Mouse (Mus musculus): ENCODE measurements around the gene Hras. TPM values are rescaled to one million over a fixed set of nuclear protein-coding genes. Genes with fewer than 3 reads are reported as not detected.

Hras gene
- polyA plus RNA-seq, 1 experiment from 2014 or later, result 103 TPM

- 92% methylated on average over 1 of the region's 1 CpGs for WGBS
- no peak for ATAC-seq (ENCODE audit: low FRiP score)
Observed at GRCm38 (mm10) chr7:141219558-141220099, 25.8 kb upstream of the Hras start.

GRCm38 (mm10) chr7:141218557-141219133 lies 24.8 kb upstream of the Hras start:
- Histone ChIP-seq H3K4me1 (peaks cover 45% of the 10 kb centered on the region), H3K9ac (no peak overlapping the region), H3K27ac (no peak overlapping the region), H3K36me3 (peaks cover 21% of the 10 kb centered on the region), H3K9me3 (replicated peaks) (no peaks in the 10 kb centered on the region), H3K4me2 (replicated peaks) (no peak overlapping the region), H3K4me3 (no peak overlapping the region), H3K27me3 (no peaks in the 10 kb centered on the region)
- ATAC-seq (ENCODE audit: low FRiP score), result no peak
- 94% methylated on average over 5 of the region's 5 CpGs for WGBS

More at GRCm38 (mm10) chr7:141219558-141220099, 25.8 kb upstream of the Hras start:
- H3K9me3 ChIP-seq (replicated peaks), result no peaks in the 10 kb centered on the region
- no peaks in the 10 kb centered on the region for H3K27me3 ChIP-seq
- H3K4me1 ChIP-seq, result peaks cover 39% of the 10 kb centered on the region
- no peak overlapping the region for H3K9ac ChIP-seq
- H3K4me3 ChIP-seq, result no peak overlapping the region
- no peak overlapping the region for H3K4me2 ChIP-seq (replicated peaks)
- no peak overlapping the region for H3K27ac ChIP-seq
- H3K36me3 ChIP-seq, result peaks cover 21% of the 10 kb centered on the region

- ATAC-seq (ENCODE audit: low FRiP score), result no peak
- Histone ChIP-seq H3K36me3 (peaks cover 21% of the 10 kb centered on the region), H3K27me3 (no peaks in the 10 kb centered on the region), H3K4me3 (no peak overlapping the region), H3K9ac (no peak overlapping the region), H3K27ac (no peak overlapping the region), H3K4me1 (peaks cover 46% of the 10 kb centered on the region), H3K9me3 (replicated peaks) (no peaks in the 10 kb centered on the region), H3K4me2 (replicated peaks) (no peak overlapping the region)
- 84% methylated on average over 3 of the region's 3 CpGs for WGBS
Observed at GRCm38 (mm10) chr7:141218141-141218540, 24.3 kb upstream of the Hras start.

- H3K9ac ChIP-seq, result peak overlapping the region; percentile 18; the same call in 1 of the 2 replicates
- peaks cover 42% of the 10 kb centered on the region for H3K4me1 ChIP-seq
- H3K4me2 ChIP-seq (replicated peaks), result no peak overlapping the region
- H3K4me3 ChIP-seq, result no peak overlapping the region
- no peak for ATAC-seq (ENCODE audit: low FRiP score)
- no peak overlapping the region for H3K27ac ChIP-seq
- H3K36me3 ChIP-seq, result peaks cover 21% of the 10 kb centered on the region
- WGBS, result 88% methylated on average over 17 of the region's 17 CpGs
- H3K9me3 ChIP-seq (replicated peaks), result no peaks in the 10 kb centered on the region
- H3K27me3 ChIP-seq, result no peaks in the 10 kb centered on the region
Observed at GRCm38 (mm10) chr7:141217343-141218013, 23.7 kb upstream of the Hras start.

GRCm38 (mm10) chr7:141216894-141217293 lies 23.1 kb upstream of the Hras start:
- WGBS, result 85% methylated on average over 11 of the region's 11 CpGs
- ATAC-seq (ENCODE audit: low FRiP score), result no peak
- peaks cover 36% of the 10 kb centered on the region for H3K4me1 ChIP-seq
- H3K4me3 ChIP-seq, result peak overlapping the region; percentile 76
- peaks cover 21% of the 10 kb centered on the region for H3K36me3 ChIP-seq
- no peak overlapping the region for H3K27ac ChIP-seq
- H3K9ac ChIP-seq, result peak overlapping the region; percentile 79; the same call in 1 of the 2 replicates
- H3K4me2 ChIP-seq (replicated peaks), result peak overlapping the region; percentile 94
- H3K27me3 ChIP-seq, result no peaks in the 10 kb centered on the region
- H3K9me3 ChIP-seq (replicated peaks), result no peaks in the 10 kb centered on the region

- WGBS, result under 1% methylated on average over 42 of the region's 42 CpGs
Observed at GRCm38 (mm10) chr7:141215880-141216733, 22.3 kb upstream of the Hras start.

GRCm38 (mm10) chr7:141215101-141215879 lies 21.5 kb upstream of the Hras start, which contains the start of gene Rassf7:
Gene Rassf7, plus strand, starts transcription at chr7:141215860.
- Histone ChIP-seq H3K27me3 (no peaks in the 10 kb centered on the region), H3K27ac (peak within 1 kb of the TSS; percentile 96), H3K4me3 (peak within 1 kb of the TSS; percentile 76), H3K4me2 (replicated peaks) (peak within 1 kb of the TSS; percentile 94), H3K9me3 (replicated peaks) (no peaks in the 10 kb centered on the region), H3K9ac (peak within 1 kb of the TSS; percentile 79), H3K36me3 (peaks cover 21% of the 10 kb centered on the region), H3K4me1 (peaks cover 29% of the 10 kb centered on the region)
- ATAC-seq (ENCODE audit: low FRiP score), result peak; percentile 96
- WGBS, result under 1% methylated on average over 39 of the region's 41 CpGs

More at GRCm38 (mm10) chr7:141215880-141216733, 22.3 kb upstream of the Hras start:
- Histone ChIP-seq H3K4me2 (replicated peaks) (peak overlapping the region; percentile 94), H3K27ac (peak overlapping the region; percentile 96), H3K9ac (peak overlapping the region; percentile 79), H3K4me3 (peak overlapping the region; percentile 76), H3K9me3 (replicated peaks) (no peaks in the 10 kb centered on the region), H3K27me3 (no peaks in the 10 kb centered on the region), H3K36me3 (peaks cover 21% of the 10 kb centered on the region), H3K4me1 (peaks cover 34% of the 10 kb centered on the region)
- peak; percentile 70 for ATAC-seq (ENCODE audit: low FRiP score)

GRCm38 (mm10) chr7:141214310-141214709 lies 20.5 kb upstream of the Hras start:
- Histone ChIP-seq H3K4me1 (peaks cover 29% of the 10 kb centered on the region), H3K9ac (no peak overlapping the region; the same call in 1 of the 2 replicates), H3K4me2 (replicated peaks) (peak overlapping the region; percentile 94; the same call in 1 of the 2 replicates), H3K9me3 (replicated peaks) (no peaks in the 10 kb centered on the region), H3K4me3 (no peak overlapping the region), H3K36me3 (peaks cover 20% of the 10 kb centered on the region), H3K27ac (peak overlapping the region; percentile 96), H3K27me3 (no peaks in the 10 kb centered on the region)
- 76% methylated on average over 3 of the region's 3 CpGs for WGBS
- ATAC-seq (ENCODE audit: low FRiP score), result no peak

- WGBS, result 93% methylated on average over 11 of the region's 11 CpGs
- H3K27ac ChIP-seq, result peak within 1 kb of the TSS; percentile 96
Observed at GRCm38 (mm10) chr7:141213605-141214235, 19.9 kb upstream of the Hras start, which contains the start of gene Lmntd2. Gene Lmntd2, minus strand, starts transcription at chr7:141214080.

GRCm38 (mm10) chr7:141213133-141213532 lies 19.3 kb upstream of the Hras start:
- no peak for ATAC-seq (ENCODE audit: low FRiP score)
- H3K4me3 ChIP-seq, result no peak overlapping the region
- 91% methylated on average over 3 of the region's 3 CpGs for WGBS
- no peak overlapping the region for H3K9ac ChIP-seq
- no peak overlapping the region for H3K4me2 ChIP-seq (replicated peaks)
- H3K4me1 ChIP-seq, result peaks cover 29% of the 10 kb centered on the region
- H3K27me3 ChIP-seq, result no peaks in the 10 kb centered on the region
- H3K36me3 ChIP-seq, result peaks cover 9% of the 10 kb centered on the region
- H3K9me3 ChIP-seq (replicated peaks), result no peaks in the 10 kb centered on the region
- H3K27ac ChIP-seq, result no peak overlapping the region

More at GRCm38 (mm10) chr7:141213605-141214235, 19.9 kb upstream of the Hras start, which contains the start of gene Lmntd2:
- Histone ChIP-seq H3K4me3 (peak within 1 kb of the TSS; percentile 76), H3K4me2 (replicated peaks) (peak within 1 kb of the TSS; percentile 94), H3K9me3 (replicated peaks) (no peaks in the 10 kb centered on the region), H3K36me3 (peaks cover 14% of the 10 kb centered on the region), H3K9ac (peak within 1 kb of the TSS; percentile 76), H3K27me3 (no peaks in the 10 kb centered on the region), H3K4me1 (peaks cover 29% of the 10 kb centered on the region)
- no peak for ATAC-seq (ENCODE audit: low FRiP score)

- no peak overlapping the region for H3K27ac ChIP-seq
- 86% methylated on average over 14 of the region's 14 CpGs for WGBS
Observed at GRCm38 (mm10) chr7:141210606-141211131, 16.9 kb upstream of the Hras start.

More at GRCm38 (mm10) chr7:141210606-141211131, 16.9 kb upstream of the Hras start:
- Histone ChIP-seq H3K4me2 (replicated peaks) (no peak overlapping the region), H3K4me3 (no peak overlapping the region), H3K9me3 (replicated peaks) (no peaks in the 10 kb centered on the region), H3K4me1 (peaks cover 13% of the 10 kb centered on the region), H3K36me3 (no peaks in the 10 kb centered on the region), H3K9ac (no peak overlapping the region), H3K27me3 (no peaks in the 10 kb centered on the region)
- ATAC-seq (ENCODE audit: low FRiP score), result no peak

Measured in hindbrain, embryonic 12.5 days (tissue).